Mouse (Mus musculus) limb, embryonic 12.5 days (tissue): ENCODE measurements around the gene Pax3. TPM values are rescaled to one million over a fixed set of nuclear protein-coding genes. Genes with fewer than 3 reads are reported as not detected.
A peak's percentile ranks its signal among the peaks of the same experiment; 100 is the strongest.

Experiments
- ATAC-seq: fragments of 200-750 bp; cut with Nextera tagmentation; 2 replicates; pipeline ENCODE4 v1.8.0; 2017; ENCODE audit warnings: low read depth, moderate TSS enrichment; ENCODE audit not compliant: insufficient number of reproducible peaks, insufficient read depth, low FRiP score, low TSS enrichment
- H3K27ac ChIP-seq: fragments of 300-500 bp; sonication (generic); 2 replicates; pipeline ENCODE4 v1.5.1; 2016; ENCODE audit warnings: mild to moderate bottlenecking, moderate library complexity
- H3K27me3 ChIP-seq: fragments of 300-500 bp; sonication (generic); 2 replicates; pipeline ENCODE4 v1.6.1; 2016; ENCODE audit warnings: mild to moderate bottlenecking, moderate library complexity
- H3K36me3 ChIP-seq: fragments of 300-500 bp; sonication (generic); 2 replicates; pipeline ENCODE4 v1.6.1; 2016; ENCODE audit warnings: mild to moderate bottlenecking, moderate library complexity
- H3K4me1 ChIP-seq: fragments of 300-500 bp; sonication (generic); replicated peaks from 2 replicates; pipeline ENCODE4 v1.6.1; 2016
- H3K4me2 ChIP-seq: fragments of 300-500 bp; sonication (generic); 2 replicates; pipeline ENCODE4 v1.6.1; 2016; ENCODE audit warnings: mild to moderate bottlenecking, moderate library complexity
- H3K4me3 ChIP-seq: fragments of 300-500 bp; sonication (generic); replicated peaks from 2 replicates; pipeline ENCODE4 v1.5.1; 2016; ENCODE audit warnings: mild to moderate bottlenecking
- H3K9ac ChIP-seq: fragments of 300-500 bp; sonication (generic); replicated peaks from 2 replicates; pipeline ENCODE4 v1.6.1; 2016; ENCODE audit warnings: mild to moderate bottlenecking, moderate library complexity
- H3K9me3 ChIP-seq: fragments of 300-500 bp; sonication (generic); 2 replicates; pipeline ENCODE4 v1.6.1; 2016; ENCODE audit warnings: mild to moderate bottlenecking, moderate library complexity
- WGBS: fragments of 180-500 bp; shearing (Covaris S2); methylation state at CpG from one replicate; pipeline ENCODE4 v1.1.7; 2016; 5-methylcytosine and 5-hydroxymethylcytosine counted together
- polyA plus RNA-seq: library from polyadenylated mRNA; unstranded; fragments of >200 nt; fragmentation: Nextera tagmentation; extraction: Ambion mirVana; gene quantifications from 2 replicates; pipeline ENCODE4 v1.2.1, GENCODE M21; 2016

Pax3 gene
- 1.6 and 1.8 TPM in 2 replicates for polyA plus RNA-seq

DNA sequence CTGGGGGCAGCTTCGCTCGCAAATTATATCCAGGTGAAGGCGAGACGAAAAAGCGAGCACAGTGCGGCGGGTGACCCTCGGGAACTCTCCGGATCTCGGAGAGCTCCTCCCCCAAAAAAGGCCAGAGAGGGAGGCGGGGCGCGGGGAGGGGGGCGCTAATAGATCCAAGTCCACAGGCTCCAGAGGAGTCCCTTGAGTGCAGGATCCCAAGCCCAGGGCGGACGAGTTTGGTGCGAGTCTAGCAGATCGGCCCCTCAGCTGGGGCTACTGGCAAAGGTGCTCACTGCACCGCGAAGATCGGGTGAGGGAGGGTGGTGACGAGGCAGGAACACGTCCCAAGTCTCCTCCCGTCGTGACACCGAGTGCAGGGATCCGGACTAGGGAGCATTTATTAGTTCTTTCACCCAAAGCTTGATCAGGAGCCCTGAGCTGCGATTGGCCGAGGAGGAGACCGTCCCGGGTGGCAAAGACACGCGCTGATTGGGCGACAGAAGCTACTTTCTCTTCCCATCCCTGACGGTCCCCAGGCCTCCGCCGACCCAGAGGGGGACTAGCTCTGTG, at the start of gene Pax3:
Pax3 (minus strand) TSS at position 384 of the 561 bp plus-strand sequence.
- WGBS, result under 1% methylated on average over 35 of the region's 37 CpGs
- peaks cover 97% of the 10 kb centered on the region for H3K27me3 ChIP-seq
- peaks cover 16% of the 10 kb centered on the region for H3K4me1 ChIP-seq
- H3K27ac ChIP-seq, result no peak within 1 kb of the TSS
- peak within 1 kb of the TSS; percentile 58 for H3K4me2 ChIP-seq
- H3K9ac ChIP-seq, result peak within 1 kb of the TSS; percentile 40
- H3K9me3 ChIP-seq, result no peaks in the 10 kb centered on the region
- no peaks in the 10 kb centered on the region for H3K36me3 ChIP-seq
- H3K4me3 ChIP-seq, result peak within 1 kb of the TSS; percentile 36
- ATAC-seq, result peak; percentile 54

DNA sequence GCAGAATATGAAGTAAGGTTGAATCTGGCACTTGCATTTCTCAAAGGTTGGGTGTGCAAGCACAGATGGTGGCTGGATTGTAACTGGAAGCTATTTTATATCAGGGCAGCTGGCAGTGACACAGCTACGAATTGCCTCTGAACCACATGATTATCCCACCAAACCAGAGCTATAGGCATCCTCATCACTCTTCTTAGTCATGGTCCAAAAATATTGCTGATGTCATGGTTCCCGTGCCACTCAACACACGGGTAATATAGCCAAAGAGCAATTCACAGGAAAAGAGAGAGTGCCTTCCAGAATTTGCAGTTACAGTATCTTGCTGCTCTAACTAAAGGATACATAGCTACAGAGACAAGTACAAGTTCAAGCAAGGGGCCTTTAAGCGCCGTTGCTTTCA, 37.4 kb upstream of the Pax3 start:
- no peak overlapping the region for H3K9ac ChIP-seq
- H3K4me1 ChIP-seq, result peaks cover 9% of the 10 kb centered on the region; the same call in 1 of the 2 replicates
- H3K36me3 ChIP-seq, result no peaks in the 10 kb centered on the region
- 78% methylated on average over 5 of the region's 5 CpGs for WGBS
- H3K9me3 ChIP-seq, result no peaks in the 10 kb centered on the region
- no peak overlapping the region for H3K4me3 ChIP-seq
- ATAC-seq, result no peak
- H3K27ac ChIP-seq, result no peak overlapping the region
- H3K4me2 ChIP-seq, result no peak overlapping the region
- no peaks in the 10 kb centered on the region for H3K27me3 ChIP-seq

DNA sequence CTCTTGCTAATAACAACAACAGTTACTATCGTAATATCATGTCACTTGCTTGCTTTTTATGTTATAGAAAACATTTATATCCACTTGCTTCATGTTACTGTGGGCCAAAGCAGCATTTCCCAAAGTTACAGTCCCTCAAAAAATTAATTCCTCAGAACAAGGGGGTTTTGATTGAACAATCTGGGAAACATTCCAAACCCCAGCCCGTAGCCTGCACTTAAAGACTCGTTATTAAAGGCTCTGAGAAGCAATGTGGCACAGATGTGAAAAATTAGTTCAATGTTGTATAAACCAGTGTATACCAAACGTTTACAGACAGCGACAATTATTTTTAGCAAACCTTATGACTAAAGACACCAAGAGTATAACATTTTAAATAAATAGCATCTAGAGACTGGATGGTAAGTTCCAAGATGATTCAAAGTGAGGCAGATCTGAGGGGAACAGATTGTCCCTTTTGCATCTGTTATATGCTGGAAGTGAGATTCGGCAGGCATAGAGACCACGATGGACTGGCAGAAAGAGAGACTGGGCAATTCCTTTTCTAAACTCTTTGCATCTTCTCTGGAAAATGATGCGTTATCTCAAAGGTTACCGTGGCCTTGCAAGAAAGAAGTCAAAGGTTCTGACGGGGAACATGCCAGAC, 35.1 kb upstream of the Pax3 start:
- H3K4me1 ChIP-seq, result peaks cover 4% of the 10 kb centered on the region; the same call in 1 of the 2 replicates
- H3K4me3 ChIP-seq, result no peak overlapping the region
- H3K27me3 ChIP-seq, result peaks cover 5% of the 10 kb centered on the region; the same call in 1 of the 2 replicates
- H3K4me2 ChIP-seq, result no peak overlapping the region
- WGBS, result 48% methylated on average over 10 of the region's 10 CpGs
- no peak overlapping the region for H3K9ac ChIP-seq
- ATAC-seq, result peak; percentile 20; the same call in 1 of the 2 replicates
- H3K9me3 ChIP-seq, result no peaks in the 10 kb centered on the region
- H3K27ac ChIP-seq, result peak overlapping the region; percentile 79
- H3K36me3 ChIP-seq, result no peaks in the 10 kb centered on the region

DNA sequence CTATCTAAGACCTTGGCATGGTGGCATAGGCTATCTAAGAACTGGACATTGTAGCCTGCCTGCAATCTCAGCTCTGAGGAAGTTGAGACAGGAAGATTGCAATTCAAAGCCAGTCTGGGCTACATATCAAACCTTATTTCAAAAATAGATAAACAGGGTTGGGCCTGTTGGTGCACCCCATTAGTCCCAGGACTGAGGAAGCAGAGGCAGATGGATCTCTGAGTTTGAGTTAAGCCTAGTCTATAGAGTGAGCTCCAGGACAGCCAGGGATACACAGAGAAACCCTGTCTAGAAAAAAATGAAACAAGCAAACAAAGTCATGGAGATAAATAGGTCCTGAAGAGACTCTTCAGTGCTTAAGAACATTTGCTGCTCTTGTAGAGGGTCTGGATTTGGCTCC, 32.9 kb upstream of the Pax3 start:
- peaks cover 8% of the 10 kb centered on the region; the same call in 1 of the 2 replicates for H3K27me3 ChIP-seq
- H3K27ac ChIP-seq, result no peak overlapping the region
- no peak overlapping the region for H3K4me2 ChIP-seq
- no peak for ATAC-seq
- H3K4me3 ChIP-seq, result no peak overlapping the region
- H3K9ac ChIP-seq, result no peak overlapping the region
- H3K9me3 ChIP-seq, result no peaks in the 10 kb centered on the region
- peaks cover 4% of the 10 kb centered on the region; the same call in 1 of the 2 replicates for H3K4me1 ChIP-seq
- H3K36me3 ChIP-seq, result no peaks in the 10 kb centered on the region

DNA sequence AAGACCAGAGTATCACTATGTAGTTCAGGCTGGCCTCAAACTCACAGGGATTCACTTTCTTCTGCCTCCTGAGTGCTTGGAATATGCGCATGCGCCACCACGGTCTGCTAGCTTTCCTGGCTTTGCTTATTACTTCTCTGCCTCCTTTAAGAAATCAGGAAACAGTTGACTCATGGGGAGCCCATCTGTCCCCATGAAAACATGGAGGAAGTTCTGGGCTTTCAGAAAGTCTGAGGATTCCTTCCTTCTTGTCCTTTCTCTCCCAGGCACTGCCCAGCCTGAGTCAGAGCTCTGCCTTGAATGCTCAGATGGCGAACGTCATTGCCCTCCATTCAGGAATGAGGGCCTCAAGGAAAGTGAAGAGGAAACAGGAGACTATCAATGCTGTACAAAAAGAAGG, 31.8 kb upstream of the Pax3 start:
- H3K4me1 ChIP-seq, result peaks cover 4% of the 10 kb centered on the region; the same call in 1 of the 2 replicates
- H3K27ac ChIP-seq, result no peak overlapping the region
- H3K27me3 ChIP-seq, result peaks cover 8% of the 10 kb centered on the region; the same call in 1 of the 2 replicates
- no peak overlapping the region for H3K4me2 ChIP-seq
- H3K9ac ChIP-seq, result no peak overlapping the region
- 68% methylated on average over 5 of the region's 5 CpGs for WGBS
- ATAC-seq, result no peak
- no peaks in the 10 kb centered on the region for H3K9me3 ChIP-seq
- no peaks in the 10 kb centered on the region for H3K36me3 ChIP-seq
- H3K4me3 ChIP-seq, result no peak overlapping the region

DNA sequence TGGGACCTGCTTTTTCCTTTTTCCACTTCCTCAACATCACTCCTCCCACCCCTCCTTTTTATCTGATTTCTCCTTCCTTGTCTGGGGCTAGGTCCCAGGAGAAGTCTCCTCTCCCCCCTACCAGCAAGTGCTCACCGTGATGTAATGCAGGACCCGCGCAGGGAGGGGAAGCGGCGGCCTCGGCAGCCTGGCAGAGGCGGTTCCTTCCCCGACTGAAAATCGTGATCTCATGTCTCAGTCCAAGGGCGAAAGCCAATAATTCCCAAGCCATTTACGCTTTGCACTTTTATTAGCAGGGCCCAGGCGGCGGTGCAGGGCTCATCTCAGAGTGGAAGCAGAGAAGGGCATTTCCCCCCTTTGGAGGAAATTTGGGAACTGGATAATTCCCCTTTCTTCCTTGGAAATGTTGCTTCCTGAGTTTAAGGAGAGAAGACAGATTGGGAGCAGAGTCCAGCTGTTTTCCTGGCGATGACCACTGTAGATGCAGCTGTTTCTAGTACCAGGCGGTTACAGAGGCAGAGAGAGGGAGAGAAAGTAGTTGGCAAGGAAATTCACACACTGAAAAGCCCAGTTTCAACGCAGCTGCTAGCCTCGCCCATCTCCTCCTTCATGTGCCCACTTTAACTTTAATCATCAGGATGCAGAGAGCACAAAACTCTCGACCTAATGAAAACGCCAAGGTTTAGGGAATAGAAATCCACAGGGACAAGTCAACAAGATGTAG, 21.3 kb upstream of the Pax3 start:
- Histone ChIP-seq H3K9me3 (no peaks in the 10 kb centered on the region), H3K4me1 (peaks cover 33% of the 10 kb centered on the region), H3K4me3 (peak overlapping the region; percentile 62), H3K27ac (no peak overlapping the region), H3K4me2 (peak overlapping the region; percentile 97), H3K9ac (0 out of 2 replicates have a peak overlapping the region, but pooled peaks have one; percentile 31), H3K36me3 (no peaks in the 10 kb centered on the region), H3K27me3 (peaks cover 81% of the 10 kb centered on the region)
- under 1% methylated on average over 19 of the region's 19 CpGs for WGBS
- no peak for ATAC-seq

DNA sequence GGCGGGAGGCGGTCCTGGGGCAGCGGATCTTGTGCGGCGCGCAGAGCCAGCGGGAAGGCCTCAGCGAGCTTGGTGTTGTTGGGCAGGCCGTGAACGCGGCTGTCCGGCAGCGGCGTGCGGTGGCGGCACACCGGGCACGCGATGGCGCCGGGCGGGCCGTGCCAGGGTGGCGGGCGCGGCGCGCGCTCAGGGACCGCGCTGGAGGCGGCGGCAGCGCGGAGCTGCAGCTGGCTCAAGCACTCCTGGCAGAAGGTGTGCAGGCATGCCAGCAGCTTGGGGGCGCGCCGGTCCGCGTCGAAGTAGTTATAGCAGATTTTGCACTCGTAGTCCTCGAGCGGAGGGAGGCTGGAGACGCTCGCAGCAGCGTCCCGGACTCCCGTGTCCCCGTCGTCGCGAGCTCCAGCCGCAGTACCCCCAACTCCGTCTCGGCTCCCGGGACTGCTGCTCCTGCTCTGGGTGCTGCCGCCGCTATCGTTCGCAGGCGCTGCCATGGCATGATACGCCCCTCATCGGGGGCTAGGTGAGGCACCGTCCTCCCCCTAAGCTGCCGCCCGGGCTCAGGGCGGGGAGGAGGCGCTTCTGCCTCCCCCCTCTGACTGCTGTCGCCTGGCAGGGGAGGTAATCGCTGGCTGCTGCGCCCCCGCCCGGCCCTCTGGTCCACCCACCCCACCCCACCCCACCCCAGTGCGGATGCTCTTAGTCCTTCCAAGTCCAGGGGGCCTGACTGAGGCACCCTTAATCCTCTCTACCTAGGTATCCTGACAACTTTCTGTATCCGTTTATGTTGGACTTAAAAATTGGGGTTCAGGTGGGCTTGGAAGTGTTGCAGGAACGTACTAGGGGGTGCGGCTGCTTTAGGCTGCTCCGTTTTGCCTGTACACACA, 20.5 kb upstream of the Pax3 start:
- ATAC-seq, result peak; percentile 43; the same call in 1 of the 2 replicates
- Histone ChIP-seq H3K4me3 (peak overlapping the region; percentile 62), H3K4me1 (peaks cover 33% of the 10 kb centered on the region), H3K27me3 (peaks cover 90% of the 10 kb centered on the region), H3K4me2 (peak overlapping the region; percentile 97), H3K9ac (peak overlapping the region; percentile 66), H3K27ac (no peak overlapping the region), H3K36me3 (no peaks in the 10 kb centered on the region), H3K9me3 (no peaks in the 10 kb centered on the region)
- WGBS, result 1% methylated on average over 76 of the region's 79 CpGs

DNA sequence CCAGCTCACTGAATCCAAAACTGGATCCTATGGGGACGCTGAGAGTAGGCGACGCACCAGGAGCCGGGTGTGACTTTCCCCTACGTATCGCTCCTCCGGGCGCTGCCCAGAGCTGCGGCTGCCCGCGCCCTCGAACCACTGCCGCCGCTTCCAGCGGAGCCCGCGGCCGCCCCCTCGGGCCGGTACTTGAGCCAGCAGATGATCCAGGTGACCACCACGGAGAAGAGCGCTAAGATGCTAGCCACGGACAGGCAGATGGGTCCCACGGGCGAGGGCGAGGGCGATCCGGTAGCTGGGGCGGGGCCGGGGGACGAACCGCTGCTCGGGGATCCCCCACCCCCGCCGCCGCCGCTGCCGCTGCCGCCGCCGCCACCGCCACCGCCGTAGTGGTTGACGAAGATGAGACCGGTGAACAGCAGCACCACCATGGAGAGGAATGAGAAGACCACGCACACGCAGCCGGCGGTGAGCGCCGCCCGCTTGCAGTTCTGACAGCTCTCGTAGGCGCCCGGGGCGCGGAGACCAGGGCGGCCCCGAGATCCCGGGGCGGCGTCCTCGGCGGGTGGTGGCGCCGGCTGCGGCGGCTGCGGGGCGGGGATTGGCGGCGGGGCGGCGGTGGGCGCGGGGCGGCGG, 19.7 kb upstream of the Pax3 start:
- Histone ChIP-seq H3K36me3 (no peaks in the 10 kb centered on the region), H3K4me3 (peak overlapping the region; percentile 62), H3K27ac (no peak overlapping the region), H3K9me3 (no peaks in the 10 kb centered on the region), H3K27me3 (peaks cover 95% of the 10 kb centered on the region), H3K4me2 (peak overlapping the region; percentile 97), H3K4me1 (peaks cover 33% of the 10 kb centered on the region), H3K9ac (peak overlapping the region; percentile 66)
- under 1% methylated on average over 69 of the region's 79 CpGs for WGBS
- ATAC-seq, result no peak

DNA sequence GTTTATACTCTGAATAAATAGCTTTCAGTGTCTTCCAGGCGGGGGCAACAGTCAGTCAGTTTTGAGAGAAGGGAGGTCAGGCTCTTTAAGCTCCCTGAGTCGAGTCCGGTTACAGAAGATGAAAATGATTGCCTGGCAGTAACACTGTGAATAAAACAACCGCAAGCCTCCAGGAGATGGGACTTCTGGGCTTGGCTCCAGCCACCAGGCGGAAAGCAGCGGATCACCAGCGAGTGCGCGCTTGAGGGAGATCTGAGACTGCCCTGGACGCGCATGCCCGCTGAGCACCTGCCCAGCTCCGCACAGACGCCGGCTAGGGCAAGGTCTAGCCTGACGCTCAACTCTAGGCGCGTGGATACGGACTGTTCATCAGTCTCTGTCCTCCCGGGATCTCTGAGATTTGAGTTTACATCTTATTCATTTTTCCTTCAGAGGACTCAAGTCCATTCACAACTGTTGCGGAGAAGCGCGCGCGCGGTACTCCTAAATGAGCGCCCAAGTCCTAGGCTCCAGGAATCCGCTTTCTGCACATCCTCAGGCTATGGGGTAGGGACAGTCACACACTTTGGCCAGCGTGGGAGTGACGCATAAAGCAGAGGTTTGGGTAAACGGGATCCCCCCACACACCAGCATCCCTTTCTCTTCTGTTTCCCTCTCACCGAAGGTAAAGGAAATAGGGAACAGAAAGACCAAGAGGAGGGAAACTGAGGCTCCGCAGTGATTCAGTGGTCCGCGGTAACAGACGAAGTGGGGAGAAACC, 19.0 kb upstream of the Pax3 start:
- peaks cover 94% of the 10 kb centered on the region for H3K27me3 ChIP-seq
- H3K4me1 ChIP-seq, result peaks cover 33% of the 10 kb centered on the region
- no peak overlapping the region for H3K27ac ChIP-seq
- ATAC-seq, result 0 out of 2 replicates have a peak, but pooled peaks have one; percentile 21
- H3K9ac ChIP-seq, result no peak overlapping the region
- H3K36me3 ChIP-seq, result no peaks in the 10 kb centered on the region
- peak overlapping the region; percentile 62 for H3K4me3 ChIP-seq
- peak overlapping the region; percentile 97 for H3K4me2 ChIP-seq
- 1% methylated on average over 36 of the region's 36 CpGs for WGBS
- no peaks in the 10 kb centered on the region for H3K9me3 ChIP-seq

DNA sequence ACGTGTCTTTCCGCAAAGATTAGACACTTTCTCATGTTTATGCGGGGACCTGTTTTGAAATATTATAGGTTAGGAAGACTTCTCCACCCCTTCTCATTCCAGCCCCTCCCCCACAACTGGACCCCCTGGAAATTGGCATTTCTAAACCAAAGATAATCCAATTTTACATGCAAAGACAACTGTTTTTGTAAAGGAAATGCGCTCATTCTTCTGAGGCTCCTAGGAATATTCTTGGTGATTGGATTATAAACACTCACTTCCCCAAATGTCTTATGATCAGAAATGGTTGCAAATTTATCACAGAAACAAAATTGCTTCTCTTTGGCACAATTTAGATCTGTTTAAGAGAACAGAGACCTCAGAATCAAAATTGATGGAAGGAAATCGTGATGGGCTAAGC, 14.1 kb upstream of the Pax3 start:
- H3K4me3 ChIP-seq, result no peak overlapping the region
- no peak overlapping the region for H3K4me2 ChIP-seq
- peaks cover 6% of the 10 kb centered on the region for H3K4me1 ChIP-seq
- no peaks in the 10 kb centered on the region for H3K36me3 ChIP-seq
- H3K9me3 ChIP-seq, result no peaks in the 10 kb centered on the region
- no peak overlapping the region for H3K27ac ChIP-seq
- no peak overlapping the region for H3K9ac ChIP-seq
- ATAC-seq, result no peak
- WGBS, result 4% methylated on average over 5 of the region's 5 CpGs
- H3K27me3 ChIP-seq, result peaks cover 95% of the 10 kb centered on the region
